Mouse (Mus musculus): Measurements from ENCODE around the gene Gm4858. TPM values are rescaled to one million over a fixed set of nuclear protein-coding genes. Genes with fewer than 3 reads are reported as not detected.
"Not testable (repeated sequence)": the region's sequence is repeated elsewhere in the genome, so short reads cannot be mapped to it uniquely, and the experiment has no call there.

Gene Gm4858
- total RNA-seq (2021) = not detected

DNA sequence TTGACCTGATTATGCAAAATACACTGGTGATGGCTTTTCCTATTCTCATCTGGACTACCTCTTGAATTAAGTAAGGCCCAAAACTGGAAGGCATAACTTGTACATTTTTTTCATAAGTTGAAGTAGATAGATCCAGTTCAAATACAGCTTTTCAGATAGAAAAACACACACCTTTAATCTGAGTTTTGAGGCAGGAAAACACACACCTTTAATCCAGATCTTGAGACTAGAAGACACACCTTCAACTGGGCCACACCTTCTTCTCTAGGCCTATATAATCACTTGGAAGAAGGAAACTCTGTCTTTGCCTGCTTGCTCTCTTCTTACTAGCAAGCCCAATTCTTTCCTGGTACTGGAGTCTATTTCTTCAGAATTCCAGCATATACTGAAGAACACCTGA, at the start of gene Gm4858:
Gene Gm4858 (plus strand): TSS at position 301 of the 400 bp plus-strand sequence.
- intact Hi-C loops (cut with DNase I) = not testable (repeated sequence)

DNA sequence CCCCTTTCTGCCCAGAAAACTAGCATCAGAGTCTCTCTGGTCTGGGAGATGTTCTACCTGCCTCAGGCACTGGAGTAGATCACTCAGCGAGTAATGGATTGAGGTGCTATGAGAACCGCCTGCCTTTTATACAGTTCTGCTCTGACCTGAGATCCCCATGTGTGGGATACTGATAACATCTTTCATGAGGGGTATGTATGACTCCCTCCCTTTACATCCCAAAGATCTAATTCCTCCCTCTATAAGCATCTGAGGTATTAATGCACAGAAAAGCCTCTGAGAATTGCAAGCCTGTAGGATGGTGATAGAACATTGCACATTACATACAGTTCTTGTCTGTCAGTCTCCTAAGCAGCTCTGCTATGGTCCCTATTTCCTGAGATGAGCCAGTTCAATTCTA, 49.7 kb upstream of the Gm4858 start, which contains the start of gene Lce1m:
Gene Lce1m (minus strand): TSS at position 101 of the 400 bp plus-strand sequence.
- DNase-seq (ENCODE audit: low spot score) = no peak
- intact Hi-C loops (cut with DNase I) = no loop called here

More for the DNA sequence above, at the start of gene Gm4858:
- not testable (repeated sequence) for DNase-seq (ENCODE audit: low spot score)

DNA sequence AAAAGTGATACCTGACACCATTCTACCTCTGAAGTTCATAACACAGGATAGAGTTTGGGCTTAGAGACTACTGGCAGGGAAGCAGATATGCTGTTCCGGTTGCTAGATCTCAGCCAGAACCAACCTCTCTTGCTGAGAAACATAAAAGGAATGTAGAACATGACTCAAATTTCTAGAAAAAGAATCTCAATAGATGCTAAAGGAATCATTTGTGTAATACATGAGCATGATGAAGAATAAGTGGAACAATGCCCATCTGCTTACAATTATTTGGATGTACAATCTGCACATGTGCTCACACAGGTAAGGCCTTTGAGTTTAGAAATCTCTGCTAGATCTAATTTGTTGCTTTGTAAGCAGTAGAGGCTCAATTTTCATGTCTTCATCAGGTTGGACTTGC, 47.5 kb upstream of the Gm4858 start:
- intact Hi-C loops (cut with DNase I) = loop anchor here (10.0 kb wide), 1 partner anchor 116 kb away; no protein-coding TSS in a partner anchor

GRCm38 (mm10) chr3:93023411-93024184, 45.0 kb upstream of the Gm4858 start:
- intact Hi-C loops (cut with DNase I) = loop anchor here (10.0 kb wide), 1 partner anchor 119 kb away; no protein-coding TSS in a partner anchor
- DNase-seq (ENCODE audit: low spot score) = no peak

More for the DNA sequence above, 47.5 kb upstream of the Gm4858 start:
- DNase-seq (ENCODE audit: low spot score) = no peak

DNA sequence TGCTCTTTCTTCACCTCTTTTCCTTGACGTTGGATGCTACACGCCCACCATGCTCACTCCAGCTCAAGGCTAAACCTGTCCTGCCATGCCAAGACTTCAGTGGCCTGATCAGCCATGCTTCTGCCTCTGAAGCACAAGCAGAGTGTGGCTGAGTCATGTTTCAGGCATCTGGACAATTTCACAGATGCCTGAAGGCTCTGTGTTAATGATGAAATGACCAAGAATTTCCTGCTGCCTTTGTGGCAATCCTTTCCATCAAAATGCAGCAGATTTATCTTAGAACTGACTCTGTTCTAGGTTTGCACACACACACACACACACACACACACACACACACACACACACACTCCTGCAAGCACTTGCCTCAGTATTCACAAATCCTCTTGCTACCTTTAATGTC, 43.1 kb upstream of the Gm4858 start:
- intact Hi-C loops (cut with DNase I) = loop anchor here (10.0 kb wide), 1 partner anchor 121 kb away; no protein-coding TSS in a partner anchor
- DNase-seq (ENCODE audit: low spot score) = no peak

DNA sequence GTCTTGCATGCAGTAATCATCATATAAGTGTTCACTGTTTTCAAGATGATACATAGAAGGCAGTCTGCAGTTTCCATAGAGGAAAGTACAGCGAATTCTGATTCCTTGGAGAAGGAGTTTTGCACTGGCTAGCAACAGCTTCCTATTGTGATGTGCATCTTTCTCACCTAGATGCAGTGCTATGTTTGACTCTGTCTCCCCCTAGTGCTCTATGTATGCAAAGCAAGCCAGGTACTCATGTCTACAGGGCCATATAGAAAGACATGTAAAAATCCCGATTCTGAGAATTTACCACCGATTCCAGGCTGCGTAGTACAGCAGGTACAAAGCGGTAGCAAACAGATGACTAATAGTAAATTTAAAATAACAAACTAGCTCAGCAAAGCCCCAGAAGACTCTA, 37.2 kb upstream of the Gm4858 start:
- intact Hi-C loops (cut with DNase I) = no loop called here
- no peak for DNase-seq (ENCODE audit: low spot score)

- intact Hi-C loops (cut with DNase I) = no loop called here
- DNase-seq (ENCODE audit: low spot score) = no peak
Observed at GRCm38 (mm10) chr3:93050182-93050581, 18.4 kb upstream of the Gm4858 start.

- DNase-seq (ENCODE audit: low spot score) = no peak
- intact Hi-C loops (cut with DNase I) = no loop called here
Observed at GRCm38 (mm10) chr3:93052826-93053474, 15.7 kb upstream of the Gm4858 start.

- intact Hi-C loops (cut with DNase I) = no loop called here
- no peak for DNase-seq (ENCODE audit: low spot score)
Observed at GRCm38 (mm10) chr3:93086631-93087030, 18.0 kb downstream of the Gm4858 start.

DNA sequence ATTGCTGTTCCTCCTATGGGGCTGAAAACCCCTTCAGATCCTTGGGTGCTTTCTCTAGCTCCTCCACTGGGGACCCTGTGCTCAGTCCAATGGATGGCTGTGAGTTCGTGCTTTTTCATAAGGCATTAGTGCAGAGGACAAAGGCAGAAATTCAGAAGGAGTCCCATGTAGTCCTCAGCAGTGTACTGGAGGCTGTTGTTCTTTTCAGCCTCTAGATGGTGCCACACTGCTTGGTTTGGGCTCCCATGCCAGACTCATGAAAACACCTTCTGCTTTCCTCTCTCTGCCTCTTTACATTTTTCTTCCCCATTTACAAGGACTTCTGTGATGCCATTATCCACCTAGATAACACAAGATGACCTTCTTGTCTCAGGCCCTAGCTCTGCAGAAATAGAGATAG, 25.0 kb downstream of the Gm4858 start:
- intact Hi-C loops (cut with DNase I) = not testable (repeated sequence)

DNA sequence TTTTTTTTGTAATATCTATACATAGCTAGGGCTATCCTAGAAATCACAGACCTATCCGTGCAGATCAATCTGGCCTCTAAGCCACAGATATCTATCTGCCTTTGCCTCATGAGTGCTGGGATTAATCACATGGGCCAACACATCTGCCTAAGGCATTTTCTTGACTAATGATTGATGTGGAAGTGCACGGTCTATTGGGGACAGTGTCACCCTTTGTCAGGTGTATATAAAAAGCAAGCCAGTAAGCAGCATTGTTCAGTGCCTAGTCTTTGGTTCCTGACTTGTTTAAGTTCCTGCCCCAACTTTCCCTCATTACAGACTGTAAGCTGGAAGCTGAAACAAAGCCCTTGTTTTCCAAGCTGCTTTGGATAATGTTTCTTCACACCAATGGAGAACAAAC, 27.8 kb downstream of the Gm4858 start:
- DNase-seq (ENCODE audit: low spot score) = no peak
- intact Hi-C loops (cut with DNase I) = no loop called here

More for the DNA sequence above, 25.0 kb downstream of the Gm4858 start:
- not testable (repeated sequence) for DNase-seq (ENCODE audit: low spot score)

DNA sequence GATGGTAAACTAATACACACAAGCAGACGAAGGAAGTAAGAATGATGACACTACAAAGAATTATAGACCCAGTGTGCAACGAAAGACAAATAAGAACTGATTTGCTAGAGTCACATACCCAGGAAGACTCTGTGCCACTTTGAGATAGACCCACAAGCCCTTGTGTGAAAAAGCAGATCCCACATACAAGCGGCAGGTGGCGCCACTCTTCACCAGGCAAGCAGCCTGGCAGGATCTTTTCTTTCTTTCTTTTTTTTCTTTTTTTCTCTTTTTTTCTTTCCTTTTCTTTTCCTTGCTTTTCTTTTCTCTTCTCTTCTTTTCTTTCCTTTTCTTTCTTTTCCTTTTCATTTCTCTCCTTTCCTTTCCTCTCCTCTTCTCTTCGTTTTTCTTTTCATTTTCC, 43.0 kb downstream of the Gm4858 start:
- no peak for DNase-seq (ENCODE audit: low spot score)
- intact Hi-C loops (cut with DNase I) = loop anchor here (5.0 kb wide), 1 partner anchor 386 kb away; no protein-coding TSS in a partner anchor

DNA sequence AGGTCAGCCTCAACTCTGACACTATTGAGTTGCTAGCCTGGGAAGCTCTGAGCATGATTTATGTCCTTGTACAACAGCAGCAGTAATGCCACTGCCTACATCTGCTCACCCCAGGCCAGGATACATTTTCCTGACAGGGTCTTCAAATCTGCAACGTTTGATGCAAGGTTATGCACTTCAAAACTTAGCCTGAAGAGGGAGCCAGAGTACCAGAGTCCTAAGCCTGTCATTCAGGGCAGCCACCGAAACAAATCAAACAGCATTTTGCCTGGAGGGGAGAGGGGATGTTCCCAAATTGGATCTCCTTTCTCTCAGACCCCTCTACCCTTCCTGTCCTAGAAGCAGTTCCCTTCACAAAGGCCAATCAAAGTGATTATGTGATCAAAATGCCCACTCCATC, 45.9 kb downstream of the Gm4858 start:
- no peak for DNase-seq (ENCODE audit: low spot score)

GRCm38 (mm10) chr3:93119101-93119500, 50.5 kb downstream of the Gm4858 start:
- intact Hi-C loops (cut with DNase I) = no loop called here
- DNase-seq (ENCODE audit: low spot score) = no peak

More for the DNA sequence above, 45.9 kb downstream of the Gm4858 start:
- intact Hi-C loops (cut with DNase I) = loop anchor here (5.0 kb wide), 1 partner anchor 383 kb away; no protein-coding TSS in a partner anchor

Other genes starting within 250 kb of the Gm4858 start
- gene Kprp, start 241.6 kb upstream of the Gm4858 start, total RNA-seq (2021) = not detected
- not detected for gene Lce1l, start 217.5 kb upstream of the Gm4858 start, total RNA-seq (2021)
- not detected for gene 2310050C09Rik, start 198.6 kb upstream of the Gm4858 start, total RNA-seq (2021)
- not detected for gene Lce3a, start 142.6 kb upstream of the Gm4858 start, total RNA-seq (2021)
- gene Lce3b, start 135.8 kb upstream of the Gm4858 start, total RNA-seq (2021) = not detected
- not detected for gene Lce3c, start 124.3 kb upstream of the Gm4858 start, total RNA-seq (2021)
- gene Lce3d, start 111.4 kb upstream of the Gm4858 start, total RNA-seq (2021) = not detected
- gene Lce3e, start 101.8 kb upstream of the Gm4858 start, total RNA-seq (2021) = not detected
- gene Lce3f, start 76.6 kb upstream of the Gm4858 start, total RNA-seq (2021) = not detected
- gene Crct1, start 53.1 kb upstream of the Gm4858 start, total RNA-seq (2021) = not detected
- not detected for gene Lce1m, start 49.8 kb upstream of the Gm4858 start, total RNA-seq (2021)
- not detected for gene Crnn, start 76.0 kb downstream of the Gm4858 start, total RNA-seq (2021)
- gene Flg2, start 128.5 kb downstream of the Gm4858 start, total RNA-seq (2021) = not detected
- gene Flg, start 204.7 kb downstream of the Gm4858 start, total RNA-seq (2021) = not detected

All from heart, postnatal 25 days (tissue).